Mouse (Mus musculus) liver, embryonic 12.5 days (tissue): Measurements from ENCODE around the gene Cyp3a16. TPM values are rescaled to one million over a fixed set of nuclear protein-coding genes. Genes with fewer than 3 reads are reported as not detected.
"Not testable (repeated sequence)": the region's sequence is repeated elsewhere in the genome, so short reads cannot be mapped to it uniquely, and the experiment has no call there.

Experiments
- ATAC-seq: fragments of 200-750 bp; cut with Nextera tagmentation; 2 replicates; pipeline ENCODE4 v1.8.0; 2017; ENCODE audit warnings: moderate number of reproducible peaks, mild to moderate bottlenecking, moderate library complexity
- H3K27ac ChIP-seq: fragments of 300-500 bp; sonication (generic); 2 replicates; pipeline ENCODE4 v1.5.1; 2016; ENCODE audit warnings: mild to moderate bottlenecking
- H3K27me3 ChIP-seq: fragments of 300-500 bp; sonication (generic); replicated peaks from 2 replicates; pipeline ENCODE4 v1.6.1; 2016; ENCODE audit warnings: mild to moderate bottlenecking, moderate library complexity
- H3K36me3 ChIP-seq: fragments of 300-500 bp; sonication (generic); 2 replicates; pipeline ENCODE4 v1.6.1; 2016; ENCODE audit warnings: mild to moderate bottlenecking, moderate library complexity
- H3K4me1 ChIP-seq: fragments of 300-500 bp; sonication (generic); 2 replicates; pipeline ENCODE4 v1.6.1; 2016
- H3K4me2 ChIP-seq: fragments of 300-500 bp; sonication (generic); 2 replicates; pipeline ENCODE4 v1.6.1; 2016; ENCODE audit warnings: mild to moderate bottlenecking, moderate library complexity
- H3K4me3 ChIP-seq: fragments of 300-500 bp; sonication (generic); 2 replicates; pipeline ENCODE4 v1.5.1; 2016; ENCODE audit warnings: mild to moderate bottlenecking, moderate library complexity
- H3K9ac ChIP-seq: fragments of 300-500 bp; sonication (generic); 2 replicates; pipeline ENCODE4 v1.6.1; 2016; ENCODE audit warnings: mild to moderate bottlenecking, moderate library complexity
- H3K9me3 ChIP-seq: fragments of 300-500 bp; sonication (generic); replicated peaks from 2 replicates; pipeline ENCODE4 v1.6.1; 2016; ENCODE audit warnings: mild to moderate bottlenecking, moderate library complexity
- WGBS: fragments of 180-500 bp; shearing (Covaris S2); methylation state at CpG from one replicate; pipeline ENCODE4 v1.1.7; 2016; ENCODE audit not compliant: insufficient replicate concordance; 5-methylcytosine and 5-hydroxymethylcytosine counted together
- polyA plus RNA-seq: library from polyadenylated mRNA; unstranded; fragments of >200 nt; fragmentation: Nextera tagmentation; extraction: Ambion mirVana; gene quantifications from 2 replicates; pipeline ENCODE4 v1.2.1, GENCODE M21; 2016

Cyp3a16 gene
- polyA plus RNA-seq = 0.07 TPM in 1 of 2 replicates, not detected in the other

DNA sequence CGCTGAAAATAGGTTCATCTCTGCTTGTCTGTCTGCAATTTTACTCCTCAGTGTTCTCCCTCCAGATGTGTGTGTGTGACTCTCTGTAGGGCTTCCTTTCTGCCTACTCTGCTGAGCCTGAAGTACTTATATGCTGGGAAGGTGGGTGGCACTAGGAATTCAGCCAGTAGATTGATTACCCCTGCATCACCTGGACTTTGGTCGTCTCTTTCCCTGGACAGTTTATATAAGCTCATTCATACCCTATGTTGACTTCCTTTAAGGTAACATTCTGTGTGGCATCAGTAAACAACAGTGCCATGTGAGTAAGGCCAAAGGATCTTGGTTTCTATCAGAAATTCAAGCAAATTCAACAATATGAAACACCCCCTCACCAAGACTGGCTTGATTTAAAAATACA lies at the start of gene Cyp3a16:
Gene Cyp3a16, minus strand, starts transcription at position 101 of the 400 bp plus-strand sequence.
- not testable (repeated sequence) for H3K4me3 ChIP-seq, ATAC-seq

DNA sequence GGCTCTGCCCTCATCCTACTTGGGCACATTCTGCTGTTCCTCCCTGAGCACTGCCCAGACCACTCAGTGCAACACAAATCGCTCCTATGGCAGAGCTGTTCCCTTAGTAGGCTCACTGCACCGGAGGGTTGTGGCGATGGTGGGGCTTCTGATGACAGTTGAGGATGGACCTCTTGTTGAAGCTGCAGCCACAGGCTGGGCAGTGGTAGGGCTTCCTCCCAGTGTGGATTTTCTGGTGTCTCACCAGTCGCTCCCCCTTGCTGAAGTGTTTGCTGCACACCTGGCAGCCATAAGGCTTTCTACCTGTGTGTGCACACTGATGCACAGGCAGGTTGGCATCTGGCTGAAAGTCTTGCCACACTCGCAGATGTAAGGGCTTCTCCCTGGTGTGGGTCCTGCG lies 20.8 kb upstream of the Cyp3a16 start:
- Histone ChIP-seq H3K27me3 (no peaks in the 10 kb centered on the region), H3K9me3 (no peaks in the 10 kb centered on the region), H3K4me3 (no peak overlapping the region), H3K27ac (no peak overlapping the region), H3K4me2 (no peak overlapping the region), H3K36me3 (no peaks in the 10 kb centered on the region), H3K4me1 (no peaks in the 10 kb centered on the region), H3K9ac (no peak overlapping the region)
- ATAC-seq = no peak
- no CpG with 5 or more reads among the region's 6 CpGs for WGBS

More for the DNA sequence above, at the start of gene Cyp3a16:
- 48% methylated on average over 2 of the region's 2 CpGs for WGBS
- H3K36me3 ChIP-seq, H3K9me3 ChIP-seq, H3K27ac ChIP-seq, H3K4me2 ChIP-seq, H3K27me3 ChIP-seq, H3K4me1 ChIP-seq, H3K9ac ChIP-seq: not testable (repeated sequence)

GRCm38 (mm10) chr5:145464304-145465088 lies 5.0 kb downstream of the Cyp3a16 start:
- H3K27me3 ChIP-seq = no peaks in the 10 kb centered on the region
- H3K4me3 ChIP-seq = no peak overlapping the region
- H3K27ac ChIP-seq = no peak overlapping the region
- 0 out of 2 replicates have a peak, but pooled peaks cover 15% of the 10 kb centered on the region for H3K9me3 ChIP-seq
- 41% methylated on average over 5 of the region's 5 CpGs for WGBS
- H3K4me1 ChIP-seq = no peaks in the 10 kb centered on the region
- H3K36me3 ChIP-seq = no peaks in the 10 kb centered on the region
- no peak for ATAC-seq
- no peak overlapping the region for H3K9ac ChIP-seq
- no peak overlapping the region for H3K4me2 ChIP-seq

GRCm38 (mm10) chr5:145462321-145462720 lies 7.2 kb downstream of the Cyp3a16 start:
- Histone ChIP-seq H3K4me1 (no peaks in the 10 kb centered on the region), H3K9ac (no peak overlapping the region), H3K4me3 (no peak overlapping the region), H3K36me3 (no peaks in the 10 kb centered on the region), H3K4me2 (no peak overlapping the region), H3K27me3 (no peaks in the 10 kb centered on the region), H3K9me3 (peaks cover 21% of the 10 kb centered on the region), H3K27ac (no peak overlapping the region)
- no peak for ATAC-seq
- WGBS = 53% methylated on average over 4 of the region's 4 CpGs

DNA sequence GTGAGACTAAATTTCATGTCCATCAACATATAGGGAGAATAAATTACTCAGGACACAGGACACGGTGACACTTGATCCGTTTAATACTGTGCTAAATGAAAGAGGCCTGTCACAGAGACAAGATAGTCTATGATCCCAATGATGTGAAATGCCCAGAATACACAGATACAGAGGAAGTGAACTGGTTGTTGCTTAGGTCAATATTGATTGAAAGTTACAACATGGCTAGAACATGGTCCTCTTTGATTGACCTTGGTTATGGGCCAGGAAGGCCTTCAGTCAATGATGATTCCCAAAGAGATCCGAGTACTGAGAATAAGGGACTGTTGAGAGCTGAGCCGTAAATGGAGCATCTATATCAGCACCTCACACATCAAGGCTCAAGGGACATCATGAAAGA lies 15.1 kb downstream of the Cyp3a16 start:
- 66% methylated on average over 4 of the region's 4 CpGs for WGBS
- Histone ChIP-seq H3K4me2 (no peak overlapping the region), H3K27ac (no peak overlapping the region), H3K4me1 (no peaks in the 10 kb centered on the region), H3K4me3 (no peak overlapping the region), H3K9me3 (peaks cover 18% of the 10 kb centered on the region), H3K27me3 (no peaks in the 10 kb centered on the region), H3K9ac (no peak overlapping the region), H3K36me3 (no peaks in the 10 kb centered on the region)
- ATAC-seq = no peak

DNA sequence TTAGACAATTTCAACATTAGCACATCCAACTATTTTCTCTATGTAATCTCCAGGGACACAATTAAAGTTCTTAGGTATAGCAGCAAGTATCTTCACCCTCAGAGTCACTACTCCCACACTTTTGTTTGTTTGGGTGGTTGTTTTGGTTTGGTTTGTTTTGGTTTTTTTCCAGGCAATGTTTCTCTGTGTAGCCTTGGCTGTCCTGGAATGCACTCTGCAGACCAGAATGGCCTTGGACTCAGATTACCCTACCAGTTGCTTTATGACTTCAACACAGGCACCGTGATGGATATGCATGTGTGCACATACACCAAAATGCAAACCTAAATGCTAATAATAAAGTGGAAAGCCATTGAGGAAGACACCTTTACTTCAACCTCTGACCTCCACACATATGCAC lies 35.8 kb downstream of the Cyp3a16 start:
- 62% methylated on average over 1 of the region's 1 CpGs for WGBS
- Histone ChIP-seq H3K27me3 (no peaks in the 10 kb centered on the region), H3K27ac (no peak overlapping the region), H3K9me3 (peaks cover 21% of the 10 kb centered on the region; the same call in 1 of the 2 replicates), H3K4me2 (no peak overlapping the region), H3K9ac (no peak overlapping the region), H3K4me3 (no peak overlapping the region), H3K4me1 (no peaks in the 10 kb centered on the region), H3K36me3 (no peaks in the 10 kb centered on the region)
- no peak for ATAC-seq

GRCm38 (mm10) chr5:145431004-145431403 lies 38.5 kb downstream of the Cyp3a16 start:
- Histone ChIP-seq H3K27ac (no peak overlapping the region), H3K4me1 (no peaks in the 10 kb centered on the region), H3K27me3 (no peaks in the 10 kb centered on the region), H3K4me3 (no peak overlapping the region), H3K9ac (no peak overlapping the region), H3K9me3 (peaks cover 25% of the 10 kb centered on the region; the same call in 1 of the 2 replicates), H3K36me3 (no peaks in the 10 kb centered on the region), H3K4me2 (no peak overlapping the region)
- ATAC-seq = no peak

DNA sequence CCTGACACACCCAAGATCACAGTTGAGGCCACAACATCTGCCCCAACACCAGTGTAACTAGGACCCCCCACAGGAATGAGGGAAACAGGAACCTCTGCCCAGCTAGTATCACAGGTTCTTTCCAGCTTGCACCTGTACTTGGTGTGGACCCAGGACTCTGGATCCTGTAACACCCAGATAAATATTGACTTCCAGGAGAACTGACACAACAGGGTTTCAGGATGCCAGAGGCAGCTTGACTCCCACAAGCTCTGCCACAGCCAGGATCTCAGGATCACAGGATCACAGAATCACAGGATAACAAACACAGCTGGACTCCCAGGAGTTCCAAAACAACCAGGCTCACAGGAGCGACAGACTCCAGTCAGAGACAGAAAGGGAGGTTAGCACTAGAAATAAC lies 47.2 kb downstream of the Cyp3a16 start:
- Histone ChIP-seq H3K4me3 (no peak overlapping the region), H3K27me3 (no peaks in the 10 kb centered on the region), H3K27ac (no peak overlapping the region), H3K36me3 (no peaks in the 10 kb centered on the region), H3K9ac (no peak overlapping the region), H3K4me1 (no peaks in the 10 kb centered on the region), H3K4me2 (no peak overlapping the region), H3K9me3 (peaks cover 14% of the 10 kb centered on the region)
- WGBS = 52% methylated on average over 1 of the region's 1 CpGs
- ATAC-seq = no peak

DNA sequence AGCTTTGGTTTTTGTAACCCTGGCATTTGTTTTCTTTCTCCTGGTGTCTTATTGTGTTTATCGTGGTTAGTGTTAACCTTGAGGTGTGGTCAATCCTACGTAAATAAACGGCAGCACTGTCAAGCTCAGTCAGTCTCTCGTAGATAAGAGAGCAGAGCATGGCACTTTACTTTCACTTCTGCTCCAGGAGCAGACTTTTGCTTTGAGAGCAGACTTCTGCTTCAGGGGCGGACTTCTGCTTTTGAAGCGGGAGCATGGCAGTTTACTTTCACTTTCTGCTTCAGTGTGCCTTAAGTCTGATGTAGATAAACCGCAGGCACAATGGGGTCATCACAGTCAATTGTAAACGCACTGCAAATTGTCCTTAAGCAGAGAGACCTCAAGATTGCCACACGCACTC lies 54.1 kb downstream of the Cyp3a16 start:
- H3K4me3 ChIP-seq, H3K9ac ChIP-seq, H3K4me2 ChIP-seq, H3K4me1 ChIP-seq, H3K27ac ChIP-seq, H3K36me3 ChIP-seq, ATAC-seq, H3K27me3 ChIP-seq: not testable (repeated sequence)
- peaks cover 33% of the 10 kb centered on the region for H3K9me3 ChIP-seq
- 66% methylated on average over 9 of the region's 9 CpGs for WGBS

Other genes starting within 250 kb of the Cyp3a16 start
- 24.7 and 25.3 TPM in 2 replicates for gene Zfp655, start 238.0 kb downstream of the Cyp3a16 start, polyA plus RNA-seq
- 0.32 and 0.39 TPM in 2 replicates for gene Zscan25, start 189.2 kb downstream of the Cyp3a16 start, polyA plus RNA-seq
- not detected in 2 replicates for gene Cyp3a57, start 124.4 kb downstream of the Cyp3a16 start, polyA plus RNA-seq
- not detected in 2 replicates for gene Cyp3a41b, start 115.0 kb upstream of the Cyp3a16 start, polyA plus RNA-seq